Mouse (Mus musculus): ENCODE measurements around the gene Gm29644. TPM values are rescaled to one million over a fixed set of nuclear protein-coding genes. Genes with fewer than 3 reads are reported as not detected.

Gm29644 gene
- not detected in 2 replicates for polyA plus RNA-seq (2012; rRNA removed)

DNA sequence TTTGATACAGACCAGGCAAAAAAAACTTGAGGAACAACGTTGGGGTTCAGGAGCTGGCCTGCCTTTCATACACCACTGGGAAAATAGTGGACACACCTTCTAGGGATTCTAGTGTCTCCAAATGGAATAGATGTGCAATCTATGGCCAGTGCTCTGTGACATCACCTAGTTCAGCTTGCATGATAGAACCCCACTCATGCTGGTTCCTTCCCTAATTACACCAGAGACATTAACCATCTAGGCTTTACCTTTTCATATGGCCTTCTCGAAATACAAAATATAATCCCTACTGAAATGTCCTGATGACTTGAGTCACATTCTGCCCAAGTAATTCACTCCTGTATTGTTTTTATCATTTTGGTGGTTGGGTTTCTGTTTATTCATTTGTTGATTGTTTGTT, at the start of gene Gm29644, which contains the start of gene Gm29423:
Gene Gm29644 (minus strand): TSS at position 157 of the 400 bp plus-strand sequence.
Gene Gm29423 (minus strand): TSS at position 101 of the 400 bp plus-strand sequence.

DNA sequence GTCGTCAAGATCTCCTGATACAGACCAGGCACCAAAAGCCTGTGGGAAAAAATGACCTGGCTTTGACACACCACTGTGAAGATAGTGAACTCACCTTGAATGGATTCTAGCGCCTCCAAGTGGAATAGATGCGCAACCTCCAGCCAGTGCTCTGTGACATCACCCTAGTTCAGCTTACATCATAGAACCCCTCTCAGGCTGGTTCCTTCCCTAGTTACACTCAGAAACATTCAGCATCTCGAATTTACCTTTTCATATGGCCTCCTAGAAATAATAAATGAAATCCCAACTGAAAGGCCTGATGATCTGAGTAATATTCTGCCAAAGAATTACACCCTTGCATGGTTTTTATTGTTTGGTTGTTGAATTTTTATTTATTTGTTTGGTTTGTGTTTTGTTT, 29.6 kb downstream of the Gm29644 start, which contains the start of gene Gm21118:
Gene Gm21118 (minus strand): TSS at position 101 of the 400 bp plus-strand sequence.

Other genes starting within 250 kb of the Gm29644 start
- gene Gm21118, start 29.7 kb downstream of the Gm29644 start, polyA plus RNA-seq (2012; rRNA removed) = not detected in 2 replicates
- not detected in 2 replicates for gene Gm29423, start 56 bp downstream of the Gm29644 start, polyA plus RNA-seq (2012; rRNA removed)
- not detected in 2 replicates for gene Gm20888, start 138.5 kb upstream of the Gm29644 start, polyA plus RNA-seq (2012; rRNA removed)

Data from central nervous system, embryonic 18 days (tissue).